Mouse (Mus musculus) liver, embryonic 12.5 days (tissue): ENCODE measurements around the gene Asap3. TPM values are rescaled to one million over a fixed set of nuclear protein-coding genes. Genes with fewer than 3 reads are reported as not detected.
A peak's percentile ranks its signal among the peaks of the same experiment; 100 is the strongest.

Experiments
- ATAC-seq: fragments of 200-750 bp; cut with Nextera tagmentation; 2 replicates; pipeline ENCODE4 v1.8.0; 2017; ENCODE audit warnings: moderate number of reproducible peaks, mild to moderate bottlenecking, moderate library complexity
- H3K27ac ChIP-seq: fragments of 300-500 bp; sonication (generic); 2 replicates; pipeline ENCODE4 v1.5.1; 2016; ENCODE audit warnings: mild to moderate bottlenecking
- H3K27me3 ChIP-seq: fragments of 300-500 bp; sonication (generic); replicated peaks from 2 replicates; pipeline ENCODE4 v1.6.1; 2016; ENCODE audit warnings: mild to moderate bottlenecking, moderate library complexity
- H3K36me3 ChIP-seq: fragments of 300-500 bp; sonication (generic); 2 replicates; pipeline ENCODE4 v1.6.1; 2016; ENCODE audit warnings: mild to moderate bottlenecking, moderate library complexity
- H3K4me1 ChIP-seq: fragments of 300-500 bp; sonication (generic); 2 replicates; pipeline ENCODE4 v1.6.1; 2016
- H3K4me2 ChIP-seq: fragments of 300-500 bp; sonication (generic); 2 replicates; pipeline ENCODE4 v1.6.1; 2016; ENCODE audit warnings: mild to moderate bottlenecking, moderate library complexity
- H3K4me3 ChIP-seq: fragments of 300-500 bp; sonication (generic); 2 replicates; pipeline ENCODE4 v1.5.1; 2016; ENCODE audit warnings: mild to moderate bottlenecking, moderate library complexity
- H3K9ac ChIP-seq: fragments of 300-500 bp; sonication (generic); 2 replicates; pipeline ENCODE4 v1.6.1; 2016; ENCODE audit warnings: mild to moderate bottlenecking, moderate library complexity
- H3K9me3 ChIP-seq: fragments of 300-500 bp; sonication (generic); replicated peaks from 2 replicates; pipeline ENCODE4 v1.6.1; 2016; ENCODE audit warnings: mild to moderate bottlenecking, moderate library complexity
- WGBS: fragments of 180-500 bp; shearing (Covaris S2); methylation state at CpG from one replicate; pipeline ENCODE4 v1.1.7; 2016; ENCODE audit not compliant: insufficient replicate concordance; 5-methylcytosine and 5-hydroxymethylcytosine counted together
- polyA plus RNA-seq: library from polyadenylated mRNA; unstranded; fragments of >200 nt; fragmentation: Nextera tagmentation; extraction: Ambion mirVana; gene quantifications from 2 replicates; pipeline ENCODE4 v1.2.1, GENCODE M21; 2016

Gene Asap3
- polyA plus RNA-seq, 1 experiment from 2014 or later = 1.9 TPM

GRCm38 (mm10) chr4:136204775-136205174 is 1.4 kb upstream of the Asap3 start:
- H3K27ac ChIP-seq = no peak overlapping the region
- peaks cover 31% of the 10 kb centered on the region for H3K4me1 ChIP-seq
- no peaks in the 10 kb centered on the region for H3K9me3 ChIP-seq
- no peaks in the 10 kb centered on the region for H3K36me3 ChIP-seq
- no peak overlapping the region for H3K4me3 ChIP-seq
- H3K27me3 ChIP-seq = peaks cover 83% of the 10 kb centered on the region
- 65% methylated on average over 2 of the region's 2 CpGs for WGBS
- no peak overlapping the region for H3K4me2 ChIP-seq
- H3K9ac ChIP-seq = no peak overlapping the region
- no peak for ATAC-seq

DNA sequence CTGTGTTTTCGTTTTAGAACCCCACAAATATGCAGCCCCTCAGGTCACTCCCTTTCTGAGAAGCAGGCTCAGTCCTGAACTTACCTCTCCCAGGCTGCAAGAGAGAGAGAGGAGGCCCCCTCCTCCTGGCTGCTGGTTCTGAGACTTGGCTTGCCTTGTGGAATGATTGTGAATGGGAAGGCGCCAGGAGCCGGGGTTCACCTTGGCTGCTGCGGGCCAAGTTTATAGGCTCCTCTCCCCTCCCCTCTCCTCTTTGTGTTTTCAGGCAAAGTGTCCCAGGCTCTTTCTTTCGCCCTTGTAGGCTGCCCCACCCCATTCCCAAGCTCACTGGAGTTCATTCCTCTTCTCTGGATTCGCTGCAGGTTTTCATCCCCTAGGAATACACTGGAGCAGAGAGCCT is 778 bp downstream of the Asap3 start:
- no peak for ATAC-seq
- Histone ChIP-seq H3K27me3 (peaks cover 83% of the 10 kb centered on the region), H3K36me3 (no peaks in the 10 kb centered on the region), H3K9me3 (no peaks in the 10 kb centered on the region), H3K4me3 (peak overlapping the region; percentile 63), H3K4me2 (peak overlapping the region; percentile 98), H3K27ac (peak overlapping the region; percentile 39; the same call in 1 of the 2 replicates), H3K9ac (peak overlapping the region; percentile 75; the same call in 1 of the 2 replicates), H3K4me1 (peaks cover 28% of the 10 kb centered on the region)
- WGBS = 15% methylated on average over 6 of the region's 6 CpGs

GRCm38 (mm10) chr4:136210931-136211330 is 4.8 kb downstream of the Asap3 start:
- no peak overlapping the region for H3K9ac ChIP-seq
- H3K4me1 ChIP-seq = peaks cover 22% of the 10 kb centered on the region
- H3K27me3 ChIP-seq = peaks cover 54% of the 10 kb centered on the region
- H3K4me3 ChIP-seq = no peak overlapping the region
- H3K9me3 ChIP-seq = no peaks in the 10 kb centered on the region
- WGBS = 54% methylated on average over 9 of the region's 9 CpGs
- H3K36me3 ChIP-seq = no peaks in the 10 kb centered on the region
- ATAC-seq = no peak
- no peak overlapping the region for H3K27ac ChIP-seq
- no peak overlapping the region for H3K4me2 ChIP-seq

DNA sequence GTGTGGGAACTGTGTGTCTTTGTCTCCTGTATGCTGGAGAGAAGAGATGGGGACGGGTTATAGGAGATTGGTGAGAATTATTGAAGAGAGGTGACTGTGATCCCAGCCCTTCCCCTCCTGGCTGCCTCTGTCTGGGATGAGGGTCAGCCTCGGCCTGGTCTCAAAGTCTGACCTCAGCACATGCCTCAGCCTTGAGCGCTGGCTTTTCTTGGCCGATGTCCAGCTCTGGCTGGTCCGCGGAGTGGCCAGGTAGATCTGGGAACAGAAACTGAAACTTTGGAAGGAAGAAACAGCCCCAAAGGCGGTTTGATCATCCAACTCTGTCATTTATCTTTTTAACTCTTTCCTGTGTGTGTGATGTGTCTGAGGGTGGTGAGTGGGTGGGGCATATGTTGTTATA is 7.5 kb downstream of the Asap3 start:
- WGBS = 60% methylated on average over 7 of the region's 7 CpGs
- H3K9ac ChIP-seq = no peak overlapping the region
- no peak overlapping the region for H3K27ac ChIP-seq
- peaks cover 52% of the 10 kb centered on the region for H3K27me3 ChIP-seq
- H3K4me3 ChIP-seq = no peak overlapping the region
- H3K4me2 ChIP-seq = no peak overlapping the region
- no peaks in the 10 kb centered on the region for H3K36me3 ChIP-seq
- ATAC-seq = no peak
- peaks cover 5% of the 10 kb centered on the region; the same call in 1 of the 2 replicates for H3K4me1 ChIP-seq
- no peaks in the 10 kb centered on the region for H3K9me3 ChIP-seq

- peaks cover 10% of the 10 kb centered on the region; the same call in 1 of the 2 replicates for H3K4me1 ChIP-seq
- peaks cover 52% of the 10 kb centered on the region for H3K27me3 ChIP-seq
- H3K36me3 ChIP-seq = no peaks in the 10 kb centered on the region
- H3K27ac ChIP-seq = peak overlapping the region; percentile 3; the same call in 1 of the 2 replicates
- WGBS = 69% methylated on average over 8 of the region's 8 CpGs
- no peaks in the 10 kb centered on the region for H3K9me3 ChIP-seq
- no peak overlapping the region for H3K4me3 ChIP-seq
- H3K9ac ChIP-seq = no peak overlapping the region
- H3K4me2 ChIP-seq = no peak overlapping the region
- ATAC-seq = peak; percentile 57
Observed at GRCm38 (mm10) chr4:136214828-136215227, 8.7 kb downstream of the Asap3 start.

- Histone ChIP-seq H3K4me3 (no peak overlapping the region), H3K36me3 (no peaks in the 10 kb centered on the region), H3K4me2 (no peak overlapping the region), H3K4me1 (peaks cover 15% of the 10 kb centered on the region), H3K9ac (no peak overlapping the region), H3K9me3 (no peaks in the 10 kb centered on the region), H3K27ac (0 out of 2 replicates have a peak overlapping the region, but pooled peaks have one; percentile 3), H3K27me3 (peaks cover 52% of the 10 kb centered on the region)
- no peak for ATAC-seq
- WGBS = 74% methylated on average over 8 of the region's 8 CpGs
Observed at GRCm38 (mm10) chr4:136215576-136215975, 9.4 kb downstream of the Asap3 start.

DNA sequence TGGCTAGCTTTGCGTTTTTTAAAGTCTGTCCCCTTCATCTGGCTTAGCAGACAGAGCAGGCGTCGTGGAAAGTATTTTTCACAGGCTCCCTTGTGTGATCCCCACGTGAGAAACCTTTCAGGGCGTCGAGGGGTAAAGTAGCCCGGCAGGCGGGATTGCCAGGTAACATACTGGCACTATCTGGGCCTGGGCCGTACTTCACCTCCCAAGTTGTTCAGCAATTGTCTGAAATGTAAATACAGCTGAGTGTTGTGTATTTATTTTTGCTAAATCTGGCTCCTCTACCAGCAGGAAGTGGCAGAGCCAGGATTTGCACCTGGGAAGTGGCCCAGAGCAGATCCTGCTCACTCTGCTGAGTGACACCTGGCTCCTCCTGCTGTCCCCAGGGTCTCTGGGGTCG is 10.9 kb downstream of the Asap3 start:
- peaks cover 56% of the 10 kb centered on the region for H3K27me3 ChIP-seq
- 48% methylated on average over 10 of the region's 10 CpGs for WGBS
- no peaks in the 10 kb centered on the region for H3K9me3 ChIP-seq
- no peaks in the 10 kb centered on the region for H3K36me3 ChIP-seq
- peaks cover 15% of the 10 kb centered on the region for H3K4me1 ChIP-seq
- no peak overlapping the region for H3K9ac ChIP-seq
- H3K4me3 ChIP-seq = no peak overlapping the region
- ATAC-seq = no peak
- H3K4me2 ChIP-seq = no peak overlapping the region
- no peak overlapping the region for H3K27ac ChIP-seq

- H3K4me3 ChIP-seq = no peak overlapping the region
- no peaks in the 10 kb centered on the region for H3K36me3 ChIP-seq
- no peak overlapping the region for H3K27ac ChIP-seq
- peaks cover 69% of the 10 kb centered on the region for H3K27me3 ChIP-seq
- H3K9ac ChIP-seq = no peak overlapping the region
- ATAC-seq = no peak
- no peaks in the 10 kb centered on the region for H3K9me3 ChIP-seq
- H3K4me1 ChIP-seq = peaks cover 15% of the 10 kb centered on the region
- 22% methylated on average over 18 of the region's 18 CpGs for WGBS
- no peak overlapping the region for H3K4me2 ChIP-seq
Observed at GRCm38 (mm10) chr4:136218595-136219214, 12.5 kb downstream of the Asap3 start.

GRCm38 (mm10) chr4:136220133-136220775 is 14.1 kb downstream of the Asap3 start:
- Histone ChIP-seq H3K9me3 (no peaks in the 10 kb centered on the region), H3K27me3 (peaks cover 80% of the 10 kb centered on the region), H3K36me3 (no peaks in the 10 kb centered on the region), H3K4me3 (no peak overlapping the region), H3K27ac (no peak overlapping the region), H3K4me1 (peaks cover 15% of the 10 kb centered on the region; the same call in 1 of the 2 replicates), H3K9ac (no peak overlapping the region), H3K4me2 (no peak overlapping the region)
- ATAC-seq = no peak
- 9% methylated on average over 17 of the region's 17 CpGs for WGBS

- no peak for ATAC-seq
- peaks cover 63% of the 10 kb centered on the region for H3K27me3 ChIP-seq
- peaks cover 15% of the 10 kb centered on the region; the same call in 1 of the 2 replicates for H3K4me1 ChIP-seq
- H3K4me2 ChIP-seq = no peak overlapping the region
- 60% methylated on average over 13 of the region's 13 CpGs for WGBS
- H3K9me3 ChIP-seq = no peaks in the 10 kb centered on the region
- H3K9ac ChIP-seq = no peak overlapping the region
- H3K27ac ChIP-seq = no peak overlapping the region
- H3K4me3 ChIP-seq = no peak overlapping the region
- H3K36me3 ChIP-seq = no peaks in the 10 kb centered on the region
Observed at GRCm38 (mm10) chr4:136223549-136224239, 17.5 kb downstream of the Asap3 start.

- Histone ChIP-seq H3K27me3 (peaks cover 58% of the 10 kb centered on the region), H3K9me3 (no peaks in the 10 kb centered on the region), H3K9ac (no peak overlapping the region), H3K36me3 (no peaks in the 10 kb centered on the region), H3K4me2 (no peak overlapping the region), H3K4me3 (no peak overlapping the region), H3K4me1 (peaks cover 10% of the 10 kb centered on the region; the same call in 1 of the 2 replicates), H3K27ac (no peak overlapping the region)
- 62% methylated on average over 4 of the region's 5 CpGs for WGBS
- no peak for ATAC-seq
Observed at GRCm38 (mm10) chr4:136224240-136224559, 18.0 kb downstream of the Asap3 start.
